Mouse (Mus musculus) monocyte, adult 2 months (primary cell): ENCODE measurements at regions not wholly inside any gene's neighbourhood (a gene's known extent, or its start where the extent isn't known, plus 50 kb on each side); places are given as distances from the start of the nearest gene placed in this dataset.
A peak's percentile ranks its signal among the peaks of the same experiment; 100 is the strongest.

ENCODE experiments used
- DNase-seq, 2 experiments: peaks; one replicate each; pipeline ENCODE4 v3.0.0; 2022; ENCODE audit warnings: low spot score in 2 of 2, low read depth in 1 of 2

DNA sequence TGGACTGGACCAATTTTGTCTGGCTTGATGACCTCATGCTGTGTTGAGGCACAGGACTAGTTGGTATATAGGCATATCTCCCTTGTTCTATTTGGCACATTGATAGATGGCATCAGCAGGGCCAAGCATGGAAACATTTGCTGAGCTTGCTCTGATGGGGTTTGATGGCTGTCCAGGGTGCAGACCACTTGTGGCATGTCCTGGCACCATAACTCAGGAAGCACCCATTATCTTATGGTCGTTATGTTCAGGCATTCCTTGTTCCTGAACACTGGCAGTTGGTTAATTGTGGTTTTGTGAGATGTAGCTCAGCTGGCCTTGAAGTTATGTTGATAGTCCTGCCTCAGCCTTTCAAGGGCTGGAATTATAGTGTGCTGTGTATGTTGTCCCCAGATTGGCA is 1193.4 kb upstream of the A1bg start:
- no peak for DNase-seq

- no peak for DNase-seq
These were observed 1192.0 kb upstream of the A1bg start for GRCm38 (mm10) chr15:62114815-62115214.

DNA sequence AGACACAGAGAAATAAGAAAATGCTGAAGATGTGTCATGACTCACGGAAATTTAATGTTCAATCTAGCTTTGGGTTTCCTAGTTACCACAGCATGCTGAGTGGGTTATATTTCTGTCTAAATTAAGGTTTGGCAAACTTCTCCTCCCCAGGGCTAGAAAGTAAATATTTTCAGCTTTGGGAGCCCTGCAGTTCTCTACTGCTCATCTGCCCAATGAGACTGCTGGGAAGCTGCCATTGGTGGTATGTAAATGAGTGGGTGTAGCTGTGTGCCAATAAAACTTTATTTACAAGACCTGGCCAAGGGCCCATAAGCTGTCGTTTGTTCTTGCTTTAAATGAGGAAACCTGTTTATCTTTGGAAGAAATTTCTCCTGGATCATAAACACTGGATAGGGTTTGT is 1189.3 kb upstream of the A1bg start:
- no peak for DNase-seq

- DNase-seq = no peak
These were observed 1185.2 kb upstream of the A1bg start for GRCm38 (mm10) chr15:62107976-62108375.

DNA sequence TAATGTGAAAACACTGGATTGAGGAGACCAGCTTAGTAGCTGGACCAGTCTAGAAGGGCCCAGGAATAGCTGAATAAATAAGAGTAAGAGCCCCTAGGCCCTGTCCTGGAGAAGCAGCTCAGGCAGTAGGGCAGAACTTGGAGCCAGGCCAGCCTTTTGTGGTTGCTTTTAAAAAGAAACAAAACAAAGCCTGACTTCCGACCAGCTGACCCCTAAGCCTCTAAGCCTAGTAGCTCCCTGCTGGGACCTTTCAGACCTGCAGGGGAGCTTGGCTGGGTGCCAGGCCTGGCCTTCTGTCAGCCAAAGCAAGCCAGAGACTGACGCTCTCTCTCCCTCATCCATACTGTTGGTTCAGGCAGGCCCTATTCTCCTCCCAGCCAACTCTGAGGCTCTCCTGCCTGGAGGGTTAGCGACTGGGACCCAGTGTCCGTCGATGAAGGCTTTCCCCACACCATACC is 1183.7 kb upstream of the A1bg start:
- peak; percentile 7 to 18 for DNase-seq

DNA sequence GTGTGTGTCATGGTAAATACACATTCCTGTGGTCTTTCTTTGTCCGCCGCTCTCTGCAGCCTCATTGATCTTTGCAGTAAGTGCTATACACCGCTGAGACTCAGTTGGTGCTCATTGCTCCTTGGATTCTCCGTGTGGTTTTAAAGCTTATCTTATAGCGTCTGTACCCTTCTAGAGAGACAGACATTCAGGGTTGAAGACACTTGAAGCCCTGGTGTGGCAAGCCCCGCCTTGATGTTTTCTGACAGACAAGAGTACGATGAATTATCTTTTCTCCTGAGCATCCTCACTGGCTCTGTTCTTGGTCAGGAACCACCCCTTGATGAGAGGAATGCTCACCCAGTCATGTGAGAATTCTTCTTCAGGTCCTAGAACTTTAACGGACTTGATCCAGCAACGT is 1182.7 kb upstream of the A1bg start:
- DNase-seq = no peak

GRCm38 (mm10) chr15:62104653-62105052 is 1181.8 kb upstream of the A1bg start:
- no peak for DNase-seq

DNA sequence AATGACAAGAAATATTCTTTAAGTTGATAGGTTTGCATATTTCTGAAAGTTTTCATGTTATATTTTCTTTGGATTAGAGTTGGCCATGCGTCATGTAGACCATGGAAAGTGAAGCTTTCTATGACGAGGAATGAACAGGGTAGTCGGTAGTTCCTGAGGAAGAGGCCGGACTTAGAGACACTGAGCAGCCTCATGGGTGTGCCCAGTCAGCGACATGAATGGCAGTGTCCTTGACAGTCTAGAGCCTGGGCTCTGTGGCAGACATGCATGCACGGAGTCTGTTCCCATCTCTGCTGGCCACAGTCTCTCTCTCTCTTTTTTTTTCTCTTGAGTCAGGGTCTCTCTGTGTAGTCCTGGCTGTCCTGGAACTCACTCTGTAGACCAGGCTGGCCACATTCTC is 1176.9 kb upstream of the A1bg start:
- no peak for DNase-seq

- DNase-seq = no peak
These were observed 1176.2 kb upstream of the A1bg start for GRCm38 (mm10) chr15:62098791-62099660.

- DNase-seq = no peak
These were observed 1174.0 kb upstream of the A1bg start for GRCm38 (mm10) chr15:62096778-62097177.

- DNase-seq = no peak
These were observed 1172.4 kb upstream of the A1bg start for GRCm38 (mm10) chr15:62095198-62095597.

DNA sequence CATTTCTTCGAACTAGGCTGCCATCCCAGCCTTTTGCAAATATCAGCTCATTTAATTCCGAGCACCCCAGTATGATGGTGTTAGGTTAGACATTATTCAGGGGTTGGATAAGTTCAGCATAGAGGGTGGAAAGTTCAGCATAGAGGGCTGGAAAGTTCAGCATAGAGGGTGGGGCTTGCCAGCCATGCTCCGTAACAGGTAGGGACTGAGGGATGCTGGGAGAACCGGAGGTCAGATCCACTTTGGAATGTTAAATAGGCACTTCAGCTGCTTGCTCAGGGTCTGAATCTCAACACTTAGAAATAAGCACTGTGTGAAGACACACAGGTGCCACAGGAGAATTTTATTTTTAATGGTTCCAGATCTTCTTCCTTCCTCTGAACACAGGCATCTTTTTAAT is 1170.9 kb upstream of the A1bg start:
- no peak for DNase-seq

DNA sequence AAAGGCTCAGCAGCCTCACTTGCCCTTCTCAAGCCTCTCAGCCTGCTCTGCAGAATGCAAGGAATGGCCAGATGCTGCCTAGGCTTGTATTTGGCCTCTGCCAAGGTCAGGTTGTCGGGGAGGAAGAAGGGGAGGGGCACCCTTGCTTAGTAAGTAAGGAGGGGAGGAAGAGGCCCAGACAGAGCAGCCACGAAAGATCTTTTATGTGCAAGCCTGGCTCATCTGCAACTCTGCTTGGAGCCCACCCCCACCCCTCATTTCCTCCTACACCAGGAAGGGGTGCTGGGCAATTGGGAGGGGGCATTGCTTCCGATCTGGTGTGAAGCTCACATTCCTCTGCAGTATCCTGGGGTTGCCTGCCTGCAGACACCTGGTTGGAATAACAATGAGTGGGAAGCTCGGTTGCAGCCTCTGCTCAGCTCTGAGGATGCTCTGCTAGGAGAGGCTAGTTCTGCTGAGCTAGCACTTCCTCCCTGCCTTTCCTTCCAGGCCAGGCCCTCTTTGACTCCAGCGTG is 1169.9 kb upstream of the A1bg start:
- no peak for DNase-seq

DNA sequence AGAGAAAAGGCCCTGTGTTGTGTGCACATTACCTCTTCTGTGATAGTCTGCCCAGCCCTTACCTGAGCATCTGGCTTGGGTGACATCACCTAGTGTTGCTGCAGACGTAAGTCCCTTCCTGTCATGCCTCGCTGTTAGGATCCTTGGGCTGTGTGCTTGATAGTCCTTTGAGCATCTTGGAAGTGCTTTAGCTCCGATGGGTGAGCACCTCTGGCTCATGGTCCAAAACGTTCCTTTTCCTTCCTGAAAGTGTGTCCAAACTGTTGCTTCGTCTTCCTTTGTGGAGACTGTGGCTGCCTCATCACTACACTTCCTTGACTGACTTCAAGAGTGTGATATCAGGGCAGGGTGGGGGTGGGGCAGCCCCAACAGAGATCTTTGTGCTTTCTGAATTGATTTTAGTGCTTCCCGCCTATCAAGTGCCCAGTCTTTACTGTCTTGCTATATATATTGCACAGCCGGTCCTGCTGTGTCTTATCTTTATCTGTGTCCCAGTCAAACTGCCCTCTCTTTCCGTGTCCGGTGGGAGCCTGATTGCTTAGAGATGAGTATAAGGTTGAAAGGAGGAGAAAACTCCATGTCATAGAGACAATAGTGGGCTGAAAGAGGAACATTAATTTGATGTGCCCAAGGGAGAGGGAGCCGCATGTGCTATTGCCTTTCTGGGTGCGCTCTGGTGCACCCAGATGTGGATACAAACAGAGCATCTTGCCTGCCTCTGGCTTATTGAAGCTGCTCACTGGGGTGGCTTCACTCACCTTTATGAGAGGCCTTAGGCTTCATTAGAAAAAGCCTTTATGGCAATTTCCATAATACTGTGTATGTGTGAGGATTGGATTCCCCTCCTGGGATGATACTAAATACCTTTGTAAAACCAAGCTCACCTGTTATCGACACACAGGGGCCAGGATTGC is 1169.2 kb upstream of the A1bg start:
- no peak for DNase-seq

DNA sequence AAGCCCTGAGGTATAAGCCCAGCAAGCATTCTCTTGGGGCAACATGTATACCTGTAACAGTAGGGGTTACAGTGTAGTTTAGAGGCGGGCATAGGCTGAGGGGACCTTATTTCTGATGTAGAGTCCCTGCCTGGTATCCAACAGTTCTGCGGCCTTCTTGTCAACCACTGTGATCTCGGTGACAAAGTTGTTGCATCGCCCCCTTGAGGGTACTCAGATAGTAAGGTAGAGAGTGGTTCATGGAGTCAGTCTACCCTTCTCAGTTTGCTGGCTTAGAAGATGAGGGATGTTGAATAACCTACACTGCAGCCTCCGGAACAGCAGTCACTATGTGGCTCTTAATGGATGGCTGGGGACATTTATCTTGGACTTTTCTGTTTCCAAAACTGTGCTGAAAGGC is 1168.3 kb upstream of the A1bg start:
- DNase-seq = no peak

DNA sequence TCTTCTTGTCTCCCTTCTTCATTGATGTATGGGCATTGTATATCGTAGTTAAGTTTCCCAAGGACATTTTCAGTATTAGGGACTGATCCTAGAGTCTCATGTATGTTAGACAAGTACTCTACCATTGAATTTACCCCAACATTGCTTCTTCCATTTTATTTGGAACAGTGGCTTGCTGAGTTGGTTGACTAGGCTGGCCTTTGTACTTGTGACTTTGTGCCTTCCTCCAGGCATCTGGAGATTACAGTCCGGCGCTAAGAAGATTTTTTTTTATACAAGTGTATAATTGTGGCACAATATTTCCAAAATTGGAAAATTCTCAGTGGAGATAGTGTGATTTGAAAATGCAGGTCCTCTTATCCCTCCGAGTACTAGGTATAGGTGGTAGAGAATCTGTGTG is 1165.5 kb upstream of the A1bg start:
- DNase-seq = no peak

DNA sequence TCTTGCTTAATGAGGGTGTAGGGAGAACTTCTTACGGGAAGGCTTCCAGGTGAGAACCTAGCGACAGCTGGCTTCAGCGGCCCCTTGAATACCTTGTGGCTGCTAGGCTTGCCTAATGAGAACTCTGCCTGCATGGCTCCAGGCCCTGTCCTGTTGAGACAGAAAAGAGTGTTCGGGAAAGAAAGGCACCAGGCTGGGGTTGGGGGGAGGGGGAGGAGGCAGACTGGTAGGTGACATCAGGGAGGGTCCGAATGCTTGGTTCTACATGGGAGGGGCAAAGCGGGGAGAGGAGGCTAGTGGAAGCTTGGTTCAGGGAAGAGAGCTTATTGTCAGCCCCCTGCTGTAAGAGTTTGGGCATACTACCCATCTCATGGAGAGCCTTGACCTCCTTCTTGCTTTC is 1164.9 kb upstream of the A1bg start:
- DNase-seq = no peak

DNA sequence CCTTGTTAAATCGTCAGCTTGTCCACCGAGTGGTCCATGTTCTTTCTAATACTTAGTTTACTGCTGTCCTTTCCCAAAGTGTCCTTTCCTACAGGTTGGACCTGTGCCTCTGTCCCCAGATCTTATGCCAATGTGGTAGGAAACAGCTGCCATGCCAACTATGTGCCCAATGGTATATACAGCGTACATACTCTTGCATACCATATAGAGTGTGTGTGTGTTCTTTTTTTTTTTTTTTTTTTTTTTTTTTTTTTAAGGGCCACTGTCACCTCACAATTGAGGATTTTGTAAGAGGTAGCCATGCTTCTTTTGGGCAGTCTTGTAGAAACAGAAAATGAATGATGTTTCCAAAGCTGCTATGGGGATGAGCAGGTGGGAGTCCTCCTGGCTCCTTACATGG is 1163.2 kb upstream of the A1bg start:
- DNase-seq = no peak

- no peak for DNase-seq
These were observed 1160.5 kb upstream of the A1bg start for GRCm38 (mm10) chr15:62083347-62083746.

- no peak for DNase-seq
These were observed 1159.7 kb upstream of the A1bg start for GRCm38 (mm10) chr15:62082539-62082938.

DNA sequence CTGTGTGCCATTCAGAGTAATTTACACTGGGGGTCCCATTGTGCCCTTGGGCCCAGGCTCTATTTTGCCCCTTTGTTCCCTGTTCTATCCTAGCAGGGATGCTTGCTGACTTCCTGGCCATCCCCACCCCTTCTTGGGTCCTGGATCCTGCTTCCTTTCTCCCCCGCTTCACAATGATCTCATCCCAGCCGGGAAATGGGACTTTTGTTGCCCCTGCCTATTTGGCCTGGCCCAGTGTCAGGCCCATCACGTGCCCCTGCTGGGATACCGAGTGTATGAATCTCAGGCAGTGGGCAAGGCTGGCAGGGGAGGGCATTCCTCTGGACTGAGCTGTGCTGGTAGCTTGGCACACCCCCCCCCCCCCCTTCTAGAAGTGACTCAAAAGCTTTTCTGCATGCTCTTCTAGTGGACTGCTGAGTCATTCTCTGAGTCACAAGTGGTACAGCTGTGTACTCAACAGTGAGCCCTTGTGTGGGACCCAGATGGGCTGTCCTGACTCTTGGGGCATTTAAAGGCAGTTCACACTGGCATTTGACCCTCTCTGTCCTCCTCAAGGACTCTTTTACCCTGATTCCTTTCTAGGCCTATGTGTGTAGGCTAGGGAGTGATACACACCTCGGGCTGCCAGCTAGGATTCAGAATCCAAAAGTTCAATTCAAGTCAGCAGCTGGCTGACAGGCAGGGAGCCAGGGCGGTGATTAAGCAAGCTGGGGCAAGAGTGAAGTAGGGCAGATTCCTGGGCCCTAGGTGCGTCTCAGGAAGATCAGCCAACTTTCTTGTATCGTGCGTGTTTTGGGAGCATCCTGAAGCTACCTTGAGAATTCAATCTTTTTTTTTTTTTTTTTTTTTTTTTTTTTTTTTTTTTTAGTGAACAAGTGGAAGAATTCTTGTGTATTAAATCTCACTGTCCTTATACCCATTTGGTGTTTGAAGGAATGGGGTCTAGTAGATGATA is 1156.6 kb upstream of the A1bg start:
- no peak for DNase-seq
